Mouse (Mus musculus) forebrain, embryonic 11.5 days (tissue): Measurements from ENCODE around the gene Igf1r. TPM values are rescaled to one million over a fixed set of nuclear protein-coding genes. Genes with fewer than 3 reads are reported as not detected.

Source experiments
- ATAC-seq: fragments of 200-750 bp; cut with Nextera tagmentation; replicated peaks from 2 replicates; pipeline ENCODE4 v1.8.0; 2017; ENCODE audit warnings: moderate TSS enrichment; ENCODE audit not compliant: low FRiP score
- DNase-seq: peaks from one replicate; pipeline ENCODE4 v3.0.0-alpha.2; 2017; ENCODE audit warnings: low spot score
- H3K27ac ChIP-seq: fragments of 300-500 bp; sonication (generic); 2 replicates; pipeline ENCODE4 v1.5.1; 2014; ENCODE audit warnings: low read depth, low read length
- H3K27me3 ChIP-seq: fragments of 300-500 bp; sonication (generic); 2 replicates; pipeline ENCODE4 v1.6.1; 2014; ENCODE audit warnings: mild to moderate bottlenecking, low read length, mixed read lengths; ENCODE audit not compliant: control insufficient read depth, insufficient read depth
- H3K36me3 ChIP-seq: fragments of 300-500 bp; sonication (generic); 2 replicates; pipeline ENCODE4 v1.6.1; 2014; ENCODE audit warnings: mild to moderate bottlenecking, low read length, moderate library complexity, mixed read lengths; ENCODE audit not compliant: control insufficient read depth, insufficient read depth
- H3K4me1 ChIP-seq: fragments of 300-500 bp; sonication (generic); replicated peaks from 2 replicates; pipeline ENCODE4 v1.6.1; 2014; ENCODE audit warnings: low read length, mixed read lengths; ENCODE audit not compliant: control insufficient read depth, insufficient read depth
- H3K4me2 ChIP-seq: fragments of 300-500 bp; sonication (generic); 2 replicates; pipeline ENCODE4 v1.6.1; 2014; ENCODE audit warnings: low read depth, mild to moderate bottlenecking, low read length, moderate library complexity, mixed read lengths; ENCODE audit not compliant: severe bottlenecking
- H3K4me3 ChIP-seq: fragments of 300-500 bp; sonication (generic); 2 replicates; pipeline ENCODE4 v1.5.1; 2014; ENCODE audit warnings: low read depth, low read length
- H3K9ac ChIP-seq: fragments of 300-500 bp; sonication (generic); 2 replicates; pipeline ENCODE4 v1.6.1; 2014; ENCODE audit warnings: low read length
- H3K9me3 ChIP-seq: fragments of 300-500 bp; sonication (generic); 2 replicates; pipeline ENCODE4 v1.6.1; 2016; ENCODE audit warnings: low read length, mixed read lengths; ENCODE audit not compliant: control insufficient read depth
- WGBS: fragments of 180-500 bp; shearing (Covaris S2); extraction: QIAGEN DNeasy Blood & Tissue Kit; methylation state at CpG from one replicate; pipeline ENCODE4 v1.1.7; 2014; 5-methylcytosine and 5-hydroxymethylcytosine counted together
- polyA plus RNA-seq: library from polyadenylated mRNA; unstranded; fragments of >200 nt; fragmentation: Nextera tagmentation; extraction: Ambion mirVana; gene quantifications from 2 replicates; pipeline ENCODE4 v1.2.1, GENCODE M21; 2014

Igf1r gene
- polyA plus RNA-seq, 1 experiment from 2014 or later = 18.3 TPM

DNA sequence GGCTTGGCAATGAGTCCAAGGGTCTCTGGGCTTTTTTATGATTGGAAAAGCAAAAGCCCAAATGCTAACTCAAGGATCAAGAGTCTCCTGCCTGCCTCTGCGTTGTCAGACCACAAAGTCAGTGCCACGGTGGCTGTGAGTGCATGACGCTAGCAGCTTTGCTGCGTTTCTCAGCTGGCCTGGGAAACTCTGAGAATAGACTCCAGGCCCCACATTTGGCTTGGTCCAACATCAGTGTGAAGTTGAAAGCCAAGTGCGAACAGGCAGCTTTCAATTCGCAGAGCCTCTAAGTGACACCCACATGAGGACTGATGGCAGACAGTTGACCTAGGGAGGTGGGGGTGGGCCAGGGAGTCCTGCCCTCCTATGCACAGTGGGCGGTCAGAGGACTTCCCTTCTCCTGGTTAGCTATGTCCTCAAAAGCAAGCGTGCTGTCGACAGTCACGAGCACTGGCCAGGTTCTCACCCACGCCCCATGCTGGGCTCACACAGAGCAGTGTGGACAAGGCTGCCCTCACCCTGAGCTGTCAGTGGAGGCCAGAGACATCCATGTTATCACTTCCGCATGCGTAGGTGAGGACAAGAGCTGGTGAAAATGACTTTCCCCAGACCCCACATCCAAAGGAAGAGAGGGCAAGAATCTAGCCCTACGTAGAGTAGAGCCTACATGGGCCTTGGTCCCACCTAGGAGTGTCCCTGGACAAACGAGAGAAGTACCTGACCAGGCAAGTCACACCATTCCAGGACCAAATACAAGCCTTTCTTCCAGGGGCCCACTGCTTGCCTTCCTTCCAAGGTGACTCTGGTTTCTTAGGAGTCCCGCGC, 305.9 kb downstream of the Igf1r start:
- Histone ChIP-seq H3K4me1 (no peaks in the 10 kb centered on the region), H3K27ac (no peak overlapping the region), H3K4me2 (no peak overlapping the region), H3K9me3 (no peaks in the 10 kb centered on the region; the same call in 1 of the 2 replicates), H3K4me3 (no peak overlapping the region), H3K27me3 (no peaks in the 10 kb centered on the region), H3K36me3 (no peaks in the 10 kb centered on the region), H3K9ac (no peak overlapping the region)
- WGBS = 83% methylated on average over 17 of the region's 17 CpGs
- DNase-seq = no peak
- no peak for ATAC-seq

- Histone ChIP-seq H3K4me2 (no peak overlapping the region), H3K27me3 (peaks cover 3% of the 10 kb centered on the region; the same call in 1 of the 2 replicates), H3K27ac (no peak overlapping the region), H3K9ac (no peak overlapping the region), H3K4me1 (peaks cover 8% of the 10 kb centered on the region; the same call in 1 of the 2 replicates), H3K36me3 (no peaks in the 10 kb centered on the region), H3K9me3 (no peaks in the 10 kb centered on the region; the same call in 1 of the 2 replicates), H3K4me3 (no peak overlapping the region)
- 83% methylated on average over 6 of the region's 6 CpGs for WGBS
- no peak for DNase-seq
- no peak for ATAC-seq
These were observed 307.0 kb downstream of the Igf1r start for GRCm38 (mm10) chr7:68259523-68260081.

GRCm38 (mm10) chr7:68262612-68263200, 310.1 kb downstream of the Igf1r start:
- no peak for DNase-seq
- Histone ChIP-seq H3K4me2 (no peak overlapping the region), H3K36me3 (no peaks in the 10 kb centered on the region), H3K27ac (no peak overlapping the region), H3K27me3 (peaks cover 3% of the 10 kb centered on the region; the same call in 1 of the 2 replicates), H3K4me3 (no peak overlapping the region), H3K4me1 (peaks cover 9% of the 10 kb centered on the region; the same call in 1 of the 2 replicates), H3K9me3 (no peaks in the 10 kb centered on the region; the same call in 1 of the 2 replicates), H3K9ac (no peak overlapping the region)
- ATAC-seq = no peak
- WGBS = 74% methylated on average over 8 of the region's 8 CpGs

DNA sequence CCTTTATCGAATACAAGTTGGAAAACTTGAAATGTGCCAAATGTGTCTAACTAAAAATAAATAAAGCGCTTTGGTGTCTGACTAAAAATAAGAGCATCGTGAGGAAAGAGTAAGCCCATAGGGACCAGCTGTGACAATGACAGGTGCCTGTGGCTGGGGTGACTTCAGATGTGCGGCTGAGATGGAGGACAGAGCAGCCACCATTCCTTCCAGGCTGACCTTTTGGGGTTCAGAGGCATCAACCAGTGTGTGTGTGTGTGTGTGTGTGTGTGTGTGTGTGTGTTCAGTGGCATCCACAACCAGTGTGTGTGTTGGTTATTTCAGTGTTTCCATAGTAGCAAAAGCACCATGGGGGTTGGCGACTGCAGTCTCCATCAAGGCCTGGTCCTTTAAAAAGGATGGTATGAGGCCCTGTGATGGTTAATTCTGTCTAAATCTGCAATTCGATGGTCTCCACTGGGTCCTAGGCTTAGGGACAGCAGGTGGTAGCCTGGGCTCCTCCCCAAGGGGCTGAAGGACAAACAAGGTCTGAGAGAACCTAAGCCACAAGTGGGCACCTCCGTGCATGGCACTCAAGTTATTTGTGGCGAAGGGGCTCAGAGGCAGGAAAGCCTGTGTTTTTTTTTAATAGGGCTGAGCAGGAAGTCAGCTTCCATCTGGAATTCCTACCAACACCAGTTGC, 310.9 kb downstream of the Igf1r start:
- Histone ChIP-seq H3K27ac (no peak overlapping the region), H3K4me3 (peak overlapping the region; percentile 25; the same call in 1 of the 2 replicates), H3K36me3 (no peaks in the 10 kb centered on the region), H3K9ac (no peak overlapping the region), H3K4me1 (peaks cover 9% of the 10 kb centered on the region; the same call in 1 of the 2 replicates), H3K27me3 (peaks cover 3% of the 10 kb centered on the region; the same call in 1 of the 2 replicates), H3K4me2 (peak overlapping the region; percentile 53), H3K9me3 (no peaks in the 10 kb centered on the region; the same call in 1 of the 2 replicates)
- ATAC-seq (no peak), DNase-seq (no peak)
- 54% methylated on average over 8 of the region's 8 CpGs for WGBS

DNA sequence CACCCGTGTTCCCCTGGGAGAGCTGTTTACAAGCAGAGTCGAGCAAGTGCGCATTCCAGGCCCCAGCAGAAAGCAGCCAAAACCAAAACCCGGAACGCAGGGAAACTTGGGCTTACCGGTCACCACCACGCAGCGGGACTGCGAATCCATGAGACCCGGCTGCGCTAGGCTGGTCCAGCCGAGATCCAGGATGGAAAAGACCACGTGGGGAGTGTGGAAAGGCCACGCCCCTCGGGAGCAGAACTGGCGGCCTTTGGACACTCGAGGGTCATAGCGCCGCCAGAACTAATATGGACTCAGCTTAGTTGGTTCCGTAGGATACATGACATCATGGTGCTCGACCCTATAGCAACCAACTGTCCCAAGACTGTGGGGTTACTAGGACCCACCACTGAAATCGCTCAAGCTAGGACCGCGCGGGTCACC, 311.4 kb downstream of the Igf1r start, which contains the start of gene Pgpep1l:
Gene Pgpep1l, minus strand, starts transcription at position 206 of the 426 bp plus-strand sequence.
- DNase-seq = no peak
- Histone ChIP-seq H3K4me1 (peaks cover 9% of the 10 kb centered on the region; the same call in 1 of the 2 replicates), H3K9me3 (no peaks in the 10 kb centered on the region; the same call in 1 of the 2 replicates), H3K4me3 (peak within 1 kb of the TSS; percentile 25), H3K27ac (no peak within 1 kb of the TSS), H3K27me3 (peaks cover 3% of the 10 kb centered on the region; the same call in 1 of the 2 replicates), H3K36me3 (no peaks in the 10 kb centered on the region), H3K9ac (peak within 1 kb of the TSS; percentile 29; the same call in 1 of the 2 replicates), H3K4me2 (peak within 1 kb of the TSS; percentile 53)
- WGBS = 7% methylated on average over 25 of the region's 25 CpGs
- ATAC-seq = no peak; the same call in 1 of the 2 replicates

DNA sequence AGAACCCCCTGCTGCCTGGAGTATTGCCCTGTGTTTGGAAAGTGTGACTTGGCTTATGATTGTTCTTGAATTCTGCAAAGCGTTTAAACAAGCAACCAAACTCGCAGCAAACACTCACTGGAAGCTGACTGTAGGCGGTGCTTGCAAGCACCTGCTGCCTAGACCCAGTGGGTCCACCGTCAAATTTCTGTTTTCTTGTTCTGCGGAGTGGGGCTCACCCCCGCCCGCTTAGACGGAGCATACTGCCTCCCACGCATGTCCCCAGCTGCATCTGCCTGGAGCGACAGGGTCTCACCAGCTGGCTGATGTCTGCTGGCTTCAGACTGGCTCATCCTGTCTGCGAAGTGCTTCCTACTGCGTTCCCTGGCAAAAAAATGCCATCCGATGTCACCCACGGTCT, 311.9 kb downstream of the Igf1r start:
- H3K27ac ChIP-seq = no peak overlapping the region
- no peak overlapping the region for H3K9ac ChIP-seq
- peaks cover 3% of the 10 kb centered on the region; the same call in 1 of the 2 replicates for H3K27me3 ChIP-seq
- DNase-seq = peak; percentile 56
- ATAC-seq = no peak
- no peaks in the 10 kb centered on the region for H3K36me3 ChIP-seq
- no peak overlapping the region; the same call in 1 of the 2 replicates for H3K4me3 ChIP-seq
- WGBS = 23% methylated on average over 14 of the region's 14 CpGs
- H3K9me3 ChIP-seq = no peaks in the 10 kb centered on the region; the same call in 1 of the 2 replicates
- H3K4me1 ChIP-seq = peaks cover 9% of the 10 kb centered on the region; the same call in 1 of the 2 replicates
- H3K4me2 ChIP-seq = peak overlapping the region; percentile 53; the same call in 1 of the 2 replicates

DNA sequence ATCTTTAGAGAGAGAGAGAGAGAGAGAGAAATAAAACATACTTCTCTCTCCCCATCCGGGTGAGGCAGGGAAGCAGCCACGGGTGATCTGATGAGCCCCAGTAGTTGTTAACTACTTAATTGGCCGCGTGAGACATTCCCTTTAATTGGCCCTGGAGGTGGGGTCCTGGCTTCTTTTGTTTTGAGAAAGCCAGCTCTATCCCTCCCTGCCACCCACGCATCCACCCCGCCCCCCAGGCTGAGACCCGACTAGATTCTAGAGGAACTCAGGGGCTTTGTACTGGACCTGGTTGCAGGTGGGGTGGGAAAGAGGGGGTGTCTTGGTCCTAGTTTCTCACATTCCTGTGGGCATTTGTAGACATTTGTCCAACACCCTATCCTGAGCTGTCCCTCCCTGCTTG, 312.8 kb downstream of the Igf1r start:
- Histone ChIP-seq H3K4me2 (no peak overlapping the region), H3K9me3 (no peaks in the 10 kb centered on the region; the same call in 1 of the 2 replicates), H3K4me1 (peaks cover 9% of the 10 kb centered on the region; the same call in 1 of the 2 replicates), H3K4me3 (no peak overlapping the region), H3K27me3 (peaks cover 3% of the 10 kb centered on the region; the same call in 1 of the 2 replicates), H3K27ac (no peak overlapping the region), H3K9ac (no peak overlapping the region), H3K36me3 (no peaks in the 10 kb centered on the region)
- 19% methylated on average over 7 of the region's 7 CpGs for WGBS
- DNase-seq = peak; percentile 61
- ATAC-seq = no peak; the same call in 1 of the 2 replicates

- DNase-seq (no peak), ATAC-seq (no peak)
- H3K36me3 ChIP-seq = no peaks in the 10 kb centered on the region
- H3K4me1 ChIP-seq = peaks cover 9% of the 10 kb centered on the region; the same call in 1 of the 2 replicates
- H3K4me2 ChIP-seq = no peak overlapping the region
- WGBS = 56% methylated on average over 6 of the region's 6 CpGs
- H3K27me3 ChIP-seq = peaks cover 3% of the 10 kb centered on the region; the same call in 1 of the 2 replicates
- H3K4me3 ChIP-seq = no peak overlapping the region
- H3K27ac ChIP-seq = no peak overlapping the region
- no peak overlapping the region for H3K9ac ChIP-seq
- no peaks in the 10 kb centered on the region for H3K9me3 ChIP-seq
These were observed 314.1 kb downstream of the Igf1r start for GRCm38 (mm10) chr7:68266691-68267090.
